Mouse (Mus musculus): ENCODE measurements at regions not wholly inside any gene's neighbourhood (a gene's known extent, or its start where the extent isn't known, plus 50 kb on each side); places are given as distances from the start of the nearest gene placed in this dataset.

DNA sequence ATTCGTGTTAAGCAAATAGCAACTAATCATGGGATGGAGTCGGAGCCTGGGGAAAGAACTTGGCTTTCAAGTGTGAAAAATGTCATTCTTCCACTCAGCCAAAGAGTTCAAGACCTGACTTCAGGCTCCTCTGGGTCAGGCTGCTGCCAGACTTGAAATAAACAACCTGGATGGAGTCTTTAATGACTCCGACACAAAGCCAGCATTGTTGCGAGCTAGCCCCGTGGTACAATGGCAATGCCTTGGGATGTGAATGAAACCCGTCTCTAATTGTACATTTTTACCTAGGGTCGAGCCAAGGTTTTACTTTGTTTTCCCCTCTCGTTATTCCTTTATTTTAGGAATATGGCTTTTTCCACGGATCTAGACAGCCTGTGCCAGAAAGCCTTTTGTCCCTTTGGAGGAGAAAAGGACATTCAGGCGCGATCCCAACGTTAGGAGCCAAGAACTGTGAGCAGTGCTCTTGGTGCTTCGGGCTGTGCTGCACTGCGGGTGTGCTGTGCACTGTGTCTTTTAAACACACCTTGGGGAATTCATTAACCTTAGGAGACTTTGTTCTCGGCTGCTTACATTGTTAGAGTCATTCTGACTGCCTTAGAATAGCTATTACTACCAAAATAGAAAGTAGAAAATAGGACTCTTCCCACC lies 398.1 kb downstream of the Cd83 start:
- DNase-seq (ENCODE audit: low spot score), result peak; percentile 76

DNA sequence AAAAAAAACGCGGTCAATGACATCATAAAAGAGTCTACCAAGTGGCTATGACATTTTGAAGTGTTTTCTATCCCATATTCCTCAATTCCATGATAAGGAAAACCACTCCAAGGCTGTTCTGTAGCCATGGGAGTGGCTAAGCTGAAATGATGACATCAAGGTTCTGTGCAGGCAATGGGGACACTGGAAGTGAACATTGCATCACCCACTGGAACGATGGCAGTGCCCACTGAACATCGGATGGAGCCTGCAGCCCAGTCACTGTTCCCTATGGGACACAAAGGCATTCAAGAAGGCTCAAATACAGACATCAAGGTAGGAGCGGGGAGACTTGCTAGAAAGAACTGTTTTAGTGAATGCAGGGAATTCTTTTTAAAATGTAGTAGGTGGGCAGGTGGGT lies 410.8 kb downstream of the Cd83 start:
- no peak for DNase-seq (ENCODE audit: low spot score)

DNA sequence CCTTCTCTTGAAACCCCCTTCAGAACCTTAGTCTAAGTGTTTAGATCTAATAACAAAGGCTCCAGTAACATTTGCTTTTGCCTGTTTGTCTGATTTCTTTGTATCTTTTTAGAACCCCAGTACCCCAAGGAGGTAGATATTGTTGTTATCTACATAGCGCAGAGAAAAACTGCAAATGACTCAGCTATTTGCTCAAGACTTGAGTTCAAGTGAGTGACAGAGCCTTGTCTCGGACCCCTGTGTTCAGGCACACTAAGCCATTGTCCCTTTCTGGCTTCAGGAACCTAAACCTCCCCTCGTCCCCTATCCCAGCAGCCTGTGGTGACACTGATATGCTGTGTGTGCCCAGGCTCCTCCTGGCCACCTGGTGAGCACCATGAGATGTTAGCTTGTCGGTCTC lies 421.5 kb downstream of the Cd83 start:
- DNase-seq (ENCODE audit: low spot score), result no peak

DNA sequence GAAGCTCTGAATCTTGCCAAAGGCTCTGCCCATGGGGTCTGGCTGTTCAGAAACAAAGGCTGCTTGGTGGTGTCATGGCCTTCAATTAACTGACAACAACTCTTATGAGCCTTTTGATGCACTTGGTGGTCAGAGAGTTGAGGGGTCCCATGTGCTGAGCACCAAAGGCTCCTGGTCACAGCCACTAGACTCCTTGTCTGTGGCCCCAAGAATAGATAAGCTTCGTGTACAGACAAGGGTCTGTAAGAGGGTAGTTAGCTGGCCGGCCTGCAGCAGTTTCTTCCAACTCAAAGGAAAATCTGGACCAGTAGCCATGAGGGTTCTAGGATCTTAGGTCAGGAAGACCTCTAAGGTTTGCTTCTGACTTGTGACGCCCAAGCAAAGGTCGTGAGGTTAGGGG lies 421.9 kb downstream of the Cd83 start:
- DNase-seq (ENCODE audit: low spot score), result no peak

DNA sequence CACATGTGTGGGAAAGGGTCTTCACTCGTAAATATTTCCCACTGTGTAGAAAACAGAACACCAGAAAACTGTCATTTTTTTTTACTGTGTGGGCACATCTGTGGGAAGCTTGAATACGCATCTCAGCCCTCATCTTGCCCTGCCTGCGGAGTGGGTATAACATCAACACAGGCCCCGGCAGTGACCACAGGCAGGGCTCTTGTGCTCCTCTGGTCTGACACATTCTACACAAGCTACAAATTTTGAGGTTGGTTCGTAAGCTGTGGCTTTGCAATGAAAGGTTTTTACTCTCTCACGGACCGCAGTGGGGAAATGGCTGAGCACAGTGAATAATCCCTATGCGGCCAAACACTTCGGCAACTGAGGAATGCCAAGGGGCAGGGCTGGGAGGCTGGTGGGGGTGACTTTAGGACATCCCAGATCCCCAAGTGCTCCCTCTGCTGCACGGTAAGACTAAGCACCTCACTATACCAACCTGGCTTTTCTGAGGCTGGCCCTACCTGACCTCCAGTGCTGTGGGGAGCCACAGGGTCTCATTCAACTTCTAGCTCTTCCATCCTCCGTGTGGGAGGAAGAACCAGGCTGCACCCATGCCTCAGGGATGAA lies 422.9 kb downstream of the Cd83 start:
- no peak for DNase-seq (ENCODE audit: low spot score)

DNA sequence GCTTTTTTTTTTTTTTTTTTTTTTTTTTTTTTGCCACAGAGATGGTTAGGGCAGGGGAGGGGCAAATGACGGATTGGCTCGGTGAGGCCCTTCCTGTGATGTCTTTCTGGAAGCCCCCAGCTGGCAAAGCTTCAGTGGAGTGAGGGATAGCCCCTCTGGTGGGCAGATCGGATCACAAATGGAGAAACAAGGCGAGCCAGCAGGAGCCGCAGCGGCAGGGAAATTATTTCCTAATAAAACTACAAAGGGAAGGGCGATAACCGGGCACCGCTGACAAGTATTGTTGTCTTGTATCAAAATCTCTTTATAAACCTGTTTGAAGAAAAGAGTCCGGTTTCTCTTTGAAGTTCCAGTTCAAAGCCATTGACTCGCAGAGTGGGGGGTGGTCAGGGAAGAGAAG lies 424.5 kb downstream of the Cd83 start:
- peak; percentile 61 for DNase-seq (ENCODE audit: low spot score)

DNA sequence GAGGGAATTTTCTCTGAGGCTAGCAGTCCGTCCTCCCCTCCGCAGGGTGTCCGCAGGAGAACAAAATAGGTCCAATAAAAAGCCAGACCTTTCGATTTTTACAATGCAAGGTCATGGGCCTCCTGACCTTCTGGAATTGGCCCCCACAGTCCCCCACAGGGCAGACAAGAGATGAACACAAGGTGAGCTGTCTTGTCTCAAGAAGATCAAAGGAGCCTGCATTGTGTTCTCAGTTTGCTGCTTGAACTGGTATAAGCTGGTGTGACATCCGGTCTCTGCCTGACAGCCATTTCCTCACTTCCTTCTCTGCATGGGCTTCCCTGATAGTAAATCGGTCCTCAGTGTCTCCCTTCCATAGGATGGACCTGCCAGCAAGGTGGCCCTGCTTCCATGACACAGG lies 425.5 kb downstream of the Cd83 start:
- peak; percentile 60 for DNase-seq (ENCODE audit: low spot score)

DNA sequence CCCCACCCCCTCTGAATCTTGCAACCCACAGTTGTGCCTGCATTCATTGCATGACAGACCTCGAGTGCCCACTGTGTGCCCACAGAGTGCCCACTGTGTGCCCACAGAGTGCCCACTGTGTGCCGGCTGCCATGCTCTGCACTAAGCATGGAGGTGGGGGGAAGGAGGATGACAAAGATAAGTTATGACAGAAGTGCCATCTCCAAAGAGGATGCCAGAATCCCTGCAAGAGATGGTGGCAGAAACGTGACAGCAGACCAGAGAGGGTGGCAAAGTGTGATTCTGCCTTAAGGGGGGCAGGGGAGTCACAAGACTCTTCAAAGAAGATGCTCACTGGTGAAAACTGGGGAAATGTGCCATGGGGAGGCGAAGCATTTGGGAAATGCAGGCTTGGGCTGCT lies 427.8 kb downstream of the Cd83 start:
- DNase-seq (ENCODE audit: low spot score), result no peak

DNA sequence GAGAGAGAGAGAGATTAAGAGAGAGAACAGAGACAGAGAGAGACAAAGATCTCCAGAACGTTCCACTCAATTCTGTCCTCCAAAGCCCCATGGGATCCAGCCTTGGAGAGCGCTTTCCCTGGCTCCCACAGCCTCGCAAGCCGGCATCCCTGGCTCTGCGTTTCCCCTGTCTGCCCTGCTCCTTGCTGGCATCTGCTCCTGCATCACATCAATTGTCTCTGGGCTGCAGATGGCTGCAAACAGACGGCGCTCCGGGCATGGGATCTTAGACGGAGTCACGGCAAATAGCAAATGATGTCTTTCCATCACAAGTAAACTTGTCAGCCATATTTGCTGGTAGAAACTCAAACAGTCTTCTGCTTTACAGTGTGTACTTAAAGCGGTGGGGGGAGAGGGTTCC lies 428.4 kb downstream of the Cd83 start:
- no peak for DNase-seq (ENCODE audit: low spot score)

DNA sequence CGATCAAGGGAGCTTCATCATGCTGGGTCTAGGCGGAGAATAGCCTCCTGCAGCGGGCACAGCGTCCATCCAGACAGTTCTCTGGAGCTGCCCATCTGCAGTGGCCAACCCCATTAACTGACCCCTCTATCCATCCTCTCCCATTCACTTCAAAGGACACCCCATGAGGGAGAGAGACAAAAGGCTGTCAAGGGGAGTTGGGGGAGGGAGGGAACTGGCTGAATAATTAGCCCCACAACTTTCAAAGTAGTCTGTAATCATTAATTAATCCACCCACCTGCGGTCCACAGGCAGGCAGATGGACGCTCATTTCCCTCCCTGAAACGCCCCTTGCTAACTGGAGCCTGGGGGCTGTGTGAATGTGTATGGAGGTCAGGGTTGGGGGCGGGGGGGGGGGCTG lies 433.7 kb downstream of the Cd83 start:
- no peak for DNase-seq (ENCODE audit: low spot score)

DNA sequence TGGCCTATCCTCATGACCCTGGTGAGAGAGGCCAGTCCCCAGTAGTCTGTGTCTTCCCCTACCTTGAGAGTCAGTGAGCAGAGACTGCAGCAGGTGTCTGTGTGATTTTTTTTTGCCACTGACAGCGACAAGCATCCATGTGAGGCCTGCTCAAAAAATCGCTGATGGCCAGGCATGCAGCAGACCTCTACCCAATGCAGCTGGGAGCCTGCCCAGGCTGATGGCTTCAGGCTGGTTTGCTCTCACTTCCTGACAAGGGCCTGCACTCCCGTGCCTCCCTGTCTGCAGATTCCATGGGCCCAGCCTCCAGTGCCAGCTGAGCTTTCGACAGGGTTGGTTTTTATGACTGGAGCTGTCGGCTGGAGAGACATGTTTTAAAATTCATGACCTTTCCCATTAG lies 437.1 kb downstream of the Cd83 start:
- DNase-seq (ENCODE audit: low spot score), result no peak

DNA sequence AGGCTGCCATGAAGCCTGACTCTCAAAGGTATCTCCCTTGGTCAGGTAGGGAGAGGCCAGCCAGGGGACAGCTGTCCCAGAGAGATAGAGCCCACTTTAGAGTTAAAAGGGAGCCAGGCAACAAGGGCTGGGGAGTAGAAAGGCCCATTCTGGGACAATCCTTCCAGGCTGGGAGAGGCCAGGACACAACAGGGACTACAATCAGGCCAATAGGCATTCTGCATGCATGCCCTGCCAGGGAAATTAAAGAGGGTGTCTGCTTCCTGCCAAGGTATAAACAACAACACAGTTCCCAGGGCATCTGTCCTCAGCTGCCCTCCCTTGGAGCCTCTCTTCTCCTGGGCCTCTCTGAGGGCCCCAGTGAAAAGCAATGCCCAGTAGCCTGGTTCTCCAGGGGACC lies 437.8 kb downstream of the Cd83 start:
- DNase-seq (ENCODE audit: low spot score), result no peak

DNA sequence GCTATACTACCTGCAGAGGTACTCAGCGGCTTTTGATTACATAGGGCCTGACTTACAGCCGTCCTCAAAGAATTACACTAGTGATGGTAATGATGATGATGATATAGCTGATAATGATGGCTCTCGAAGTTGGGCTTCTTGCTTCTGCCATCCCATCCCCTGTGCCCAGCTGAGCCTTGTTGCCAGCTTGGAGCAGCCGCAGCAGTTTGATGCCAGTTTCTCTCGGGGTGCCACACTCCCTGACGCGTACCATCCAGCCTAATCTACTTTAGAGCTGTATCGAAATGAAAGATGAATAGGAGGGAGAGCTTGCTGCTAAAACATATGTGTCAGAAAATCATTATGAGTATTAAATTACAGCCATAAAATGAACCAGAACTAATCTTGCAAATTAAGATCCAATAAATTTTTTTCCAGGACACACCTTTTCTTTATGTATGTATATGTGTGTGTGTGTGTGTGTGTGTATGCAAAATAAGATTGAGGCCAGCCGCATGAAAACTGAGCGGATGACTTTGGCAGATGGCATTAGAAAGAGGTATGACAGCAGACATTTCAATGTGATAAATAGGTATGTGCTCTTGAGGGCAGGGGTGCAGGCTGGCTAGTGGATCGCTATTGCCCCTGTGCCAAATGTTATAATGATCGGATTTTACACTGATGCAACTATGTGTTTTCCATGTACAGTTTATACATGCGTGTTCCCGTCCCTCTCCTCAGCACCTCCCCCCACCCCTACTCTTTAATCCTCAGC lies 443.3 kb downstream of the Cd83 start:
- DNase-seq (ENCODE audit: low spot score), result no peak

DNA sequence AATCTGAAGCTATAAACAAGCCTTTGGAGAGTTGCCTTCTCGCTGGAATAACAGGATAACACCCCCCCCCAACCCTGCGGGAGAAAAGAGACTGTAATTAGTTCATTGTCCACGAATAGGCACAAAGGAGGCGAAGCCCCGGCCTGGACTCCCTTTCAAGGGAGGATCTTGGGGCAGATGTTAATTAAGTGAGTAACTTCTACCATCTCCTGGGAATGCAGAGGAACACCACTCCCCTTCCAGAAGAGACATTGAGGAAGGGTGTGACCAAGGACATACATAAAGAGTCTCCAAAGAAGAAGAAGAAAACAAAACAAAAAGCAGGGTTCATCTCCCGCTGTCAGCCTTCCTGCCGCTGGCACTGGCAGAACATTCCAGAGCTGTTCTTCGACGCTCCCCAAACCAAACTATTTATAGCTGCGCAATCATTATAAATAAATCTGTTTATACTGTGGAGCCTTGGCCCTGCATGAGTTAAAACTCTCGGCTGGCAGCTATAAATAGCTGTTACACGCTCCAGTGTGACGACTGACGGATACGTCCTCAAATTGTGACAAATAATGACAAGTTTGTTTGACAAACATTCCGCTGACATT lies 444.1 kb downstream of the Cd83 start:
- DNase-seq (ENCODE audit: low spot score), result peak; percentile 52

DNA sequence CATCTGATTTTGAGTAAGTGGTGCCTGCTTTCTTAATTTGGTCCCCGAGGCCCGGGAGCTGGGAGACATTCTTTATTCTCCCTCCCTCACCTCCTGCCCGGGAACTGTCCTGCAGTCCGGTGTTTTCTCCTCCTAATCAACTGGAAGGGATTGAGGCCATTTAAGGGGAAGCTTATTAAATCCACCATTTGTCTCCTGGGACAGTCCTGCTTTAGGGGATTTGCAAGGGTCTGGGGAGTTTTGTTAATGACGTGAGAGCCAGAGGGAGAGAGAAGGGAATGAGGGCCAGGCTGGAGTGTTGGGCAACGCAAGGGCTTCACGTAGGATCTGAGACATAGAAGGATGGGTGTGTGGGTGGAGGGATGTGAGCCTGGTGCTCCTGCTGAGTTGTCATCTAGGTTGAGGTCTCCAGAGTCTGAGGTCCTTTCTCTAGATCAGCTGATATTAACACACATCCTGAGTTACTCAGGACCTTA lies 444.6 kb downstream of the Cd83 start:
- DNase-seq (ENCODE audit: low spot score), result peak; percentile 50

DNA sequence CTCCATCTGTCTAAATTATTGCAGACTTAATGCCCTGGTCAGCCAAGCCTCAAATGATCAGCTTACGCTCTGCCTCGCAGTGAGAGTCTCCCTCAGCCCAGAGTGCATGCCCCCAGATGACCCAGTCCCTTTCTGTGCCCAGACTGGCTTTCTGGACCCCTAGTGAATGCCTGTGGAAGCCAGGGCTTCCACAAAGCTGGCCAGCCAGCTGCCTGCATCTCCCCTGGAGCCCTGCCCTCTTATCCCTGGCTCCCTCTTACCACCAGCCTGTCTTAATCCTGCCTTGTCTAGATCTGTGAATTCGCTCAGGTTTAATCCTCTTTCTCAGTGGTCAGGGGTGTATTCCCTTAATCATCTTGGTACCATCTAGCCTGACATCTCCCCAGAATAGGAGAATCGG lies 446.8 kb downstream of the Cd83 start:
- DNase-seq (ENCODE audit: low spot score), result peak; percentile 36

DNA sequence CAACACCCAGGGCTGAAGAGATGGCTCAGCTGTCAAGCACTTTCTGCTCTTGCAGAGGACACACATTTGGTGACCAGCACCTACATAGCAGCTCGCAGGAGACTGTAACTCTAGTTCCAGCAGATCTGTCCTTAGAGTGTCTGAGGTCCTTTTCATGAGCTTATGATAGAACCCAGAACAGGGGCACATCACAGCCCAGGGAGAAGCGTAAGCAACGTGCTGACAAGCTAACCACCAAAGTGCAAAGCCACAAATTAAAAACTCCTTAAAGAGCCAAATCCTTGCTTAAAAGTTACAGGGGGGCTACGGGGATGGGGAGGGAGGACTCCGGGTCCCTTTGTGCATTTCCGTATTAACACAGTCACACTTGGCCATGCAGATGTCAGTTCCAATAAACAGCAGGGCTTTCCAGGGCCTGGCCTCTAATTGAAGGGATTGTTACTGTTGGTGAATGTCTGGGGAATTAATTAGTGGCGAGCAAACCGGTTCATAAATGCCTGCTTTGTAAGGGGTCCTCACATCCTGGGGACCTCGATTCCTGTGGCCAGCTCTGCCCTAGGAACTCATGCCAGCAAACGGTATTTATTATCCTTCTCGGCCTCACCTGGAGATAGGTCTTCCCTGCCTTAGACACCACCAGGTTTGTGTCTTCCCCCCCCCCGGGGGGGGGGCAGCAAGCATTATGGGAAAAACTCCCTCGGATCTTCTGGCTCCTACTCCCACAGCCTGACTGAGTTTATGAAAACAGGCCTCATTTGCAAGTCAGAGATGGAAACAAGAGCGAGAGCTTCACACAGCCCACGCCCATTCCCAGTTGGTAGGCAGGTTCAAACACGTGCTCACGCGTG lies 447.5 kb downstream of the Cd83 start:
- DNase-seq (ENCODE audit: low spot score), result peak; percentile 53

DNA sequence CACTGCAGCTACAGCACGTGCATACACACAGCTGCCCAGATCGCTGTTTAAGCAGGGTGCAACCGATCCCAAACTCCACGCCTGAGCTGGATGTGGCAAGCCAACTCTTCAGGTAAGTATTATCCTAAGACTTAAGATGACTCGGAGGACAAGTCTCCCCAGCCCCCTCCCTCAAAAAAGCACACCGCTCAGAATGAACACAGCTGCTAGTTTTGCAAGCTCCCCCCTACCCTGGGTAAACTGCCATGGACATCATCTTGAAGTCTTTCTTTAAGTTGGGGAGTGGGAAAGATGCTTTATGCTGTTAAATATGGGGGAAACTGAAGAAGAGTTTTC lies 448.1 kb downstream of the Cd83 start:
- no peak for DNase-seq (ENCODE audit: low spot score)

DNA sequence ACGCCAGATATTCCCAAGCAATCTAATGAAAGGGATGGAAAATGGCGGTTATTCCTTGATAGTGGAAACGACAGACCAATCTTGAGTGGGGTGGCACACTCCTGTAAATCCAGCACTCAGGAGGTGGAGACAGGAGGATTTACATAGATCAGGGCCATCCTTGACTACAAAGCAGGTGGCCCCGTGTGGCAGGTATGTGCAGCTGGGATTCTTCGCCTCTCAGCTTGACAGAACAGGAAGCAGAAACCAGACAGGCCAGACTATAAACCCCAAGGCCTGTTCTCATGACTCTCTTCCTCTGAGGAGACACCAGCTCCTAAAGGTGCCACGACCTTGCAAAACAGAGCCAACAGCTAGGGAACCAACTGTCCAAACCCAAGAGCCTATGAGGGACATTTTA lies 449.7 kb downstream of the Cd83 start:
- no peak for DNase-seq (ENCODE audit: low spot score)

DNA sequence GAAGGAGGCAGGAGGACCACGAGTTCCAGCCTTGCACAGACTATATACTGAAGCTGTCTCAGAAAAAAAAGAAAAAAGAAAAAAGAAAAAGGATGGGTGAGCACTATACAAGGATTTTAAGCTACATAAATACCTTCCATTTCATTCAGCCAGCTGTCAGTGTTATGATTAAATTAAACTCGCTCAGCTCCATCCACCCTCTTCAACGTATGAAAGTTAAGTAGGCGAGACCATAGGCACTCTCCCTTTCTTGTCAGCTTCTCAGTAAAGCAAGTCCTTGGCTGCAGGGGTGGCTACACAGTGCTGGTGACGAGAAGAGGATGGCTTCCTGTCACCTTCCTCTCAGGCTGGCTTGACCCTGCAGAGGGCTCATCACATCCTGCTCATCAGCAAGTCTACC lies 450.7 kb downstream of the Cd83 start:
- no peak for DNase-seq (ENCODE audit: low spot score)

DNA sequence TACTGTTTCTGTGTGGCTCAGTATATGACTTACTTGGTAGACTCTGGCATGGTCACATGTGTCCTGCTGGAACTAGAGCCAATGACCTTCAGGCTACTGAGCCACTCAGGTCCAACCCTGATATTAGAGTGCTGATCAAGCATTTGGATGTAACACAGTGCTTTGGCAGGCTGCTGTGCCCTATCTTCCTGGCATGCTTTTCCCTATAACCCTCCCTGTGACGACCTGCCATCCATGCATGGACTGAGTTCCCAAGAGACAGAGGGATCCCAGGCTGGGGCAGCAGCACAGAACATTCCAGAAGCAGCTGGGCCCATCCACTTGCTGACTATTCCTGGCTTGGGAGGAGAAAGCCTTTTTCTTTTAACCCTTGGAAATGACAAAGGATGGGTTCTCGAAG lies 451.4 kb downstream of the Cd83 start:
- no peak for DNase-seq (ENCODE audit: low spot score)

DNA sequence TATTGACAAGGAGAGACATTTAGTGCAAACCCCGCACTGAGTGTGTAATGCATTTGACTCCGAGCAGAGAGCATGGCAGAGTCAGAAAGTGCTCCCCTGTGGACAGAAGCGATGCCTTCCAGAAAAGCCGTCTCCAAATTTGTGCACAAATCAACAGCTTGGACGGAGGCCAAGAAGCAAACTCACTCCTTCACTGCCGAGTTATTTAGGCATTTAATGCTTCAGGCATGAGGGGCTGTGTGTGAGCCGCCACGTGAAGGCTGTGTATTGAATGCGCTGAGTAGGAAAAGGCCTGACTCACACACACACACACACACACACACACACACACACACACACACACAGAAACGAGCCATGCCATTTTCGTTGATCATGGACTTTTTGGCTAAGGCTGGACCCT lies 453.7 kb downstream of the Cd83 start:
- DNase-seq (ENCODE audit: low spot score), result no peak

All from embryo, embryonic 10.5 days (tissue).